Mouse (Mus musculus) kidney, embryonic 14.5 days (tissue): Measurements from ENCODE around the gene Slc22a17. TPM values are rescaled to one million over a fixed set of nuclear protein-coding genes. Genes with fewer than 3 reads are reported as not detected.

Experiments
- ATAC-seq: fragments of 200-750 bp; cut with Nextera tagmentation; 2 replicates; pipeline ENCODE4 v1.8.0; 2017; ENCODE audit warnings: moderate number of reproducible peaks, mild to moderate bottlenecking, moderate TSS enrichment, moderate library complexity; ENCODE audit not compliant: low FRiP score, low TSS enrichment
- H3K27ac ChIP-seq: fragments of 300-500 bp; sonication (generic); 2 replicates; pipeline ENCODE4 v1.5.1; 2014; ENCODE audit warnings: low read depth, mild to moderate bottlenecking, low read length, moderate library complexity, mixed read lengths
- H3K27me3 ChIP-seq: fragments of 300-500 bp; sonication (generic); 2 replicates; pipeline ENCODE4 v1.6.1; 2014; ENCODE audit warnings: mild to moderate bottlenecking, low read length; ENCODE audit not compliant: control insufficient read depth, insufficient read depth
- H3K36me3 ChIP-seq: fragments of 300-500 bp; sonication (generic); 2 replicates; pipeline ENCODE4 v1.6.1; 2014; ENCODE audit warnings: low read length, mixed read lengths; ENCODE audit not compliant: control insufficient read depth, insufficient read depth
- H3K4me1 ChIP-seq: fragments of 300-500 bp; sonication (generic); 2 replicates; pipeline ENCODE4 v1.6.1; 2014; ENCODE audit warnings: low read length, mixed read lengths; ENCODE audit not compliant: control insufficient read depth, insufficient read depth
- H3K4me2 ChIP-seq: fragments of 300-500 bp; sonication (generic); replicated peaks from 2 replicates; pipeline ENCODE4 v1.6.1; 2014; ENCODE audit warnings: low read depth, mild to moderate bottlenecking, low read length
- H3K4me3 ChIP-seq: fragments of 300-500 bp; sonication (generic); 2 replicates; pipeline ENCODE4 v1.5.1; 2014; ENCODE audit warnings: mild to moderate bottlenecking, low read length
- H3K9ac ChIP-seq: fragments of 300-500 bp; sonication (generic); 2 replicates; pipeline ENCODE4 v1.6.1; 2014; ENCODE audit warnings: low read depth, mild to moderate bottlenecking, low read length, moderate library complexity
- H3K9me3 ChIP-seq: fragments of 300-500 bp; sonication (generic); 2 replicates; pipeline ENCODE4 v1.6.1; 2016; ENCODE audit warnings: low read length; ENCODE audit not compliant: control insufficient read depth
- WGBS: fragments of 180-500 bp; shearing (Covaris S2); extraction: QIAGEN DNeasy Blood & Tissue Kit; methylation state at CpG from one replicate; pipeline ENCODE4 v1.1.7; 2014; 5-methylcytosine and 5-hydroxymethylcytosine counted together
- polyA plus RNA-seq: library from polyadenylated mRNA; unstranded; fragments of >200 nt; fragmentation: Nextera tagmentation; extraction: Ambion mirVana; gene quantifications from 2 replicates; pipeline ENCODE4 v1.2.1, GENCODE M21; 2014

The Slc22a17 gene
- polyA plus RNA-seq, 1 experiment from 2014 or later = 41.0 TPM

GRCm38 (mm10) chr14:54924641-54925348 lies 11.9 kb upstream of the Slc22a17 start:
- Histone ChIP-seq H3K4me1 (peaks cover 23% of the 10 kb centered on the region), H3K36me3 (peaks cover 20% of the 10 kb centered on the region), H3K27me3 (no peaks in the 10 kb centered on the region), H3K4me2 (peak overlapping the region; percentile 93), H3K27ac (peak overlapping the region; percentile 99), H3K4me3 (peak overlapping the region; percentile 50), H3K9me3 (peaks cover 16% of the 10 kb centered on the region), H3K9ac (peak overlapping the region; percentile 86)
- WGBS = 16% methylated on average over 7 of the region's 7 CpGs
- ATAC-seq = peak; percentile 53

- Histone ChIP-seq H3K36me3 (peaks cover 59% of the 10 kb centered on the region), H3K9ac (no peak overlapping the region), H3K9me3 (peaks cover 16% of the 10 kb centered on the region), H3K4me1 (peaks cover 11% of the 10 kb centered on the region), H3K4me3 (no peak overlapping the region), H3K4me2 (no peak overlapping the region), H3K27ac (no peak overlapping the region), H3K27me3 (no peaks in the 10 kb centered on the region)
- no peak for ATAC-seq
- WGBS = 89% methylated on average over 16 of the region's 16 CpGs
Observed at GRCm38 (mm10) chr14:54920076-54920685, 7.2 kb upstream of the Slc22a17 start.

- H3K9ac ChIP-seq = peak overlapping the region; percentile 86
- H3K4me1 ChIP-seq = peaks cover 6% of the 10 kb centered on the region
- H3K27ac ChIP-seq = no peak overlapping the region
- no peak; the same call in 1 of the 2 replicates for ATAC-seq
- WGBS = 18% methylated on average over 10 of the region's 10 CpGs
- no peaks in the 10 kb centered on the region for H3K27me3 ChIP-seq
- peak overlapping the region; percentile 98 for H3K4me2 ChIP-seq
- H3K9me3 ChIP-seq = no peaks in the 10 kb centered on the region
- H3K4me3 ChIP-seq = peak overlapping the region; percentile 95
- peaks cover 45% of the 10 kb centered on the region for H3K36me3 ChIP-seq
Observed at GRCm38 (mm10) chr14:54913343-54913742, 411 bp upstream of the Slc22a17 start.

GRCm38 (mm10) chr14:54912109-54912850 lies 652 bp downstream of the Slc22a17 start:
- Histone ChIP-seq H3K9ac (peak overlapping the region; percentile 86), H3K36me3 (peaks cover 48% of the 10 kb centered on the region), H3K4me3 (peak overlapping the region; percentile 95), H3K4me2 (peak overlapping the region; percentile 98), H3K27me3 (no peaks in the 10 kb centered on the region), H3K27ac (peak overlapping the region; percentile 65; the same call in 1 of the 2 replicates), H3K4me1 (peaks cover 6% of the 10 kb centered on the region), H3K9me3 (no peaks in the 10 kb centered on the region)
- peak; percentile 61 for ATAC-seq
- 1% methylated on average over 55 of the region's 69 CpGs for WGBS

- 54% methylated on average over 7 of the region's 7 CpGs for WGBS
- H3K4me3 ChIP-seq = no peak overlapping the region
- H3K4me2 ChIP-seq = no peak overlapping the region
- no peak for ATAC-seq
- H3K9ac ChIP-seq = no peak overlapping the region
- no peak overlapping the region for H3K27ac ChIP-seq
- H3K9me3 ChIP-seq = no peaks in the 10 kb centered on the region
- peaks cover 6% of the 10 kb centered on the region for H3K4me1 ChIP-seq
- H3K27me3 ChIP-seq = no peaks in the 10 kb centered on the region
- peaks cover 46% of the 10 kb centered on the region for H3K36me3 ChIP-seq
Observed at GRCm38 (mm10) chr14:54908682-54909081, 4.2 kb downstream of the Slc22a17 start.

- Histone ChIP-seq H3K27ac (no peak overlapping the region), H3K27me3 (no peaks in the 10 kb centered on the region), H3K4me2 (no peak overlapping the region), H3K9me3 (no peaks in the 10 kb centered on the region), H3K36me3 (peaks cover 30% of the 10 kb centered on the region), H3K9ac (no peak overlapping the region), H3K4me3 (no peak overlapping the region), H3K4me1 (no peaks in the 10 kb centered on the region)
- no peak for ATAC-seq
- WGBS = 83% methylated on average over 4 of the region's 4 CpGs
Observed at GRCm38 (mm10) chr14:54903641-54904040, 9.3 kb downstream of the Slc22a17 start.

GRCm38 (mm10) chr14:54900383-54900782 lies 12.5 kb downstream of the Slc22a17 start:
- Histone ChIP-seq H3K36me3 (peaks cover 32% of the 10 kb centered on the region), H3K27me3 (no peaks in the 10 kb centered on the region), H3K9me3 (no peaks in the 10 kb centered on the region), H3K9ac (no peak overlapping the region), H3K27ac (peak overlapping the region; percentile 19; the same call in 1 of the 2 replicates), H3K4me3 (no peak overlapping the region), H3K4me2 (no peak overlapping the region), H3K4me1 (peaks cover 19% of the 10 kb centered on the region)
- ATAC-seq = peak; percentile 55
- 0% methylated on average over 3 of the region's 3 CpGs for WGBS

- H3K9me3 ChIP-seq = no peaks in the 10 kb centered on the region
- H3K4me3 ChIP-seq = no peak overlapping the region
- ATAC-seq = no peak
- H3K27ac ChIP-seq = peak overlapping the region; percentile 55; the same call in 1 of the 2 replicates
- no peaks in the 10 kb centered on the region for H3K27me3 ChIP-seq
- H3K4me1 ChIP-seq = peaks cover 28% of the 10 kb centered on the region
- peaks cover 32% of the 10 kb centered on the region for H3K36me3 ChIP-seq
- WGBS = 36% methylated on average over 2 of the region's 2 CpGs
- no peak overlapping the region for H3K9ac ChIP-seq
- no peak overlapping the region for H3K4me2 ChIP-seq
Observed at GRCm38 (mm10) chr14:54897445-54897844, 15.5 kb downstream of the Slc22a17 start.
